Mouse (Mus musculus): ENCODE results near the gene 2810408A11Rik. TPM values are rescaled to one million over a fixed set of nuclear protein-coding genes. Genes with fewer than 3 reads are reported as not detected.
"Not testable (repeated sequence)": the region's sequence is repeated elsewhere in the genome, so short reads cannot be mapped to it uniquely, and the experiment has no call there.

2810408A11Rik gene
- total RNA-seq, 2 experiments from 2014 or later: 0.73 to 0.89 TPM

DNA sequence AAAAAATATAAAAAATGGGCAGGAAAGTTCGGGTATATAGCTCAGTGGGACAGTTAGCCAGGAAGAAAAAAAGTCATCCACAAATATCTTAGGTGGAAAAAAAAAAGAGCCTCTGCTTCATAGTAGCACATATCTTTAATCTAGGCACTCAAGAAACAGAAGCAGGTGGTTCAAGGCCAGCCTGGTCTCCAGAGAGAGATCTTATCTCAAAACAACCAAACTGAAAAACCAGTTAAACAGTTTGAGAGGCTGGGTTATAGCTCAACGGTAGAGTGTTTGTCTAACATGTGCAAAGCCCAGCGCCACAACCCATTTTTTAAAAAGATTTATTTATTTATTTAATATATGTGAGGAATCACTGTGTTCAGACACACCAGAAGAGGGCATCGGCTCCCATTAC lies 32.3 kb upstream of the 2810408A11Rik start:
- intact Hi-C loops (cut with DNase I): loop anchor here (10.0 kb wide), 1 partner anchor 282 kb away; the partner anchor contains the start of gene Slc16a11
- no peak for DNase-seq

DNA sequence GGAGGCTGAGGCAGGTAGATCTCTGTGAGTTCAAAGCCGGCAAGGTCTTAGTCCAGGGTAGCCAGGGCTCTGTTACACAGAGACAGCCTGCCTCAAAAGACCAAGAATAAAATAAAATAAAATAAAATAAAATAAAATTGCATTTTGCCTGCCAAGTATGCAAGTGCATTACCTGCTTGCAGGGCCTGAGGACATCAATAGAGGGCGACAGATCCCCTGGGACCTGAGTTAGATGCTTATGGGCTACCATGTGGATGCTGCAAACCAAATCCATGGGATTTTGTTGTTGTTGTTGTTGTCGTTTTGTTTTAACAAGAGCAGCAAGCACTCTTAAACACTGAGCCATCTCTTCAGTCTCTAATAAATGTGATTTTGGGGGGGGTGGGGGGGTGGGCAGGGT lies 31.5 kb upstream of the 2810408A11Rik start:
- DNase-seq: no peak
- intact Hi-C loops (cut with DNase I): loop anchor here (10.0 kb wide), 1 partner anchor 283 kb away; the partner anchor contains the start of gene Slc16a11

DNA sequence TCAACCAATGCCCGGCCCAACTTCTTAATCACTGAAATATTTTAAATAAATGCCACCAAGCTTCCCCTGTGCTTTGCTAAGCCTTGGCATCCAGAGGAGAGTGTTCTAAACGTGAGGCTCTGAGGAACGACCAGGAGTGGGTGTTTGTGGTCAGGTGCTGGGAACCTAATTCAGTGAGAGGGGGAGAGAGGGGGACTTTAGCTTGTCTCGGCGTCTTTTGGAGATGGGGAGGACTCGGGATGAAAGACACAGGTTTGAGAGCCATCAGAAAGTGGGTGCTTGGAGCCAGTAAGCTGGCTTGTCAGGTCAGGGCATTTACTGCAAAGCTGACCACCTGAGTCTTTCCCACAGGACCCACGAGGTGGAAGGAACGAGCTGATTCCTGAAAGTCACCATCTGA lies 31.0 kb upstream of the 2810408A11Rik start:
- intact Hi-C loops (cut with DNase I): loop anchor here (10.0 kb wide), 1 partner anchor 283 kb away; the partner anchor contains the start of gene Slc16a11
- no peak for DNase-seq

DNA sequence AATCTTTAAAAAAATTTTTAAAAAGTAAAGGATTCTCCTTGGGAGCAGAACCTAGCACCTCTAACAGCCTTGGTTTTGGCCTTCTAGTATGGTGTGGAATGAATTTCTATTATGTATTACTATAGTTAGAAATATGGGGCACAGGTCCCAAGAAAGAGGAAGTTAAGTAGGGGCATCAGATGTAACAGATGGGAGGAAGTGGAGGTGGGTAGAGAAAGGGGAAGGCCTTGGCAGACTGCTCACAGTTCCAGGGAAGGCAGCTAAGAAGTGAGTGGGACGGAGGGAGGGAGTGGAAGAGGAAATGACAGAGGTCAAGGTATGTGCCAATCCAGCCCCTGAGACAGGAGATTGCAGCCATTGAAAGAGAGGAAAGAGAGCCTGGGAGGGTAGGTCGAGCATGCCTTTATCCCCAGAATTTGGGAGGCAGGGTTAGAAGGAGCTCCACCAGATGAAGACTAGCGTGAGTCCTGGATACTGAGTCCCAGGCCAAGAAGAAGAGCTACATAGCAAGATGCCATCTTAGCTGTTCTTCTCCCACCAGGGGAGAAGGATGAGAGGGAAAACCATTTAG lies 30.3 kb upstream of the 2810408A11Rik start:
- intact Hi-C loops (cut with DNase I): loop anchor here (10.0 kb wide), 1 partner anchor 284 kb away; the partner anchor contains the start of gene Slc16a11
- DNase-seq: no peak

DNA sequence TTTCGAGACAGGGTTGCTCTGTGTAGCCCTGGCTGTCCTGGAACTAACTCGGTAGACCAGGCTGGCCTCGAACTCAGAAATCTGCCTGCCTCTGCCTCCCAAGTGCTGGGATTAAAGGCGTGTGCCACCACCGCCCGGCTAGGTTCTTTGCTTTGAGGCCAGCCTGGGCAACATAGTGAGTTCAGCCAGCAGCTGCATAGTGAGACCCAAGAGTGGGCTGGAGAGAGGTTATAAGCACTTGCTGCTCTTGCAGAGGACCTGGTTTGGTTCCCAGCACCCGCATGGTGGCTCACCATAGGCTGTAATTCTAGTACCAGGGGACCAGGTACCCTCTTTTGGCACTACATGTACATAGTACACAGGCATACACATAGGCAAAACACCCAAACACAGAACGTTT lies 29.4 kb upstream of the 2810408A11Rik start:
- intact Hi-C loops (cut with DNase I): loop anchor here (10.0 kb wide), 1 partner anchor 285 kb away; the partner anchor contains the start of gene Slc16a11
- DNase-seq: not testable (repeated sequence)

DNA sequence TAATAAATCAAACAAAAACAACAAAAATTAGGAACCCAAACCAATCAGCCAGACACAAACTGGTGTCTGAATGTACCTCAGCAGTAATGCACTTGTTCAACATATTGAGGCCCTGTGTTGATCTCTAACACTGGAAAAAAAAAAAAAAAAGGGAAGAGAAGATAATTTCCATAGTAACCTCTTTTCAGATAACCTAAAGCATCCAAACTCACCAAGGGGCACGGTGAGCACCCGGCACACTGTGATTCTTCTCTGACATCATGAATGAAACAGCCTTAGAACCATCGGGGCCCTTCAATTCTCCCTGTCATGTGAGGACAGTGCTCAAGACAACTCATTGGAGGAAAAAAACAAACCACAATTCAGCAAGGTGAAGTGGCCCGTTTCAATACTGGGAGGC lies 28.9 kb upstream of the 2810408A11Rik start:
- intact Hi-C loops (cut with DNase I): loop anchor here (10.0 kb wide), 1 partner anchor 285 kb away; the partner anchor contains the start of gene Slc16a11
- DNase-seq: no peak

DNA sequence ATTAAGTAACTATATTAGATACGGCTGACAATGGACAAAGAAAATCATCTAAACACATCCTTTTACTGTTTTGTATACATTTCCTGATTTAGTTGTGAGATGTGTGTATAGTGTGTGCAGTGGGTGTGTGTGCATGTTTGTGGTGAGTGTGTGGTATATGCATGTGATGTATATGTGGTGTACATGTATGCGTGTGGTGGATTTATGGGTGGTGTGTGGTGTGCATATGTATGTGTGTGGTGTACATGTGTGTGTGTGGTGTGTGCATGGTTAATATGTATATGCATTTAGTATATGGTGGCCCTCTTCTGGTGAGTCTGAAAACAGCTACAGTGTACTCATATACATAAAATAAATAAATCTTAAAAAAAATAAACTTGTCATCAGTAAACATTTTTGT lies 26.7 kb upstream of the 2810408A11Rik start:
- DNase-seq: no peak
- intact Hi-C loops (cut with DNase I): no loop called here

DNA sequence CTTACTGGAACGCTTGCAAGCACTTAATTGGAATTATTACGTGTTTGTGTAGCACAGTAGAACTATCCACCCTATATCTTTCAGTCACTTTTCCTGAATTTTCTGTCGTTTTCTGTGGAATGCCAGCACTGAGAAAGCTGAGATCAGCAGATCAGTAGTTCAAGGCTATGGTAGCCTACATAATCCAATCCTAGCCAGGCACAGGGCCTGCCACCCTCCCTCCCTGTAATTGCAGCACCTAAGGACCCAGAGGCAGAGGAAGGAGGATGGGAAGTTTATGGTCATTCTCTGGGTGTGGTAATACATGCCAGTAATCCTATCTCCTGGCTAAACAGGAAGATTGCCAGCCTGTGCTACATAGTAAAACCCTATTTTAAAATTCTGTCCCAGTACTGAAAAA lies 22.0 kb upstream of the 2810408A11Rik start:
- DNase-seq: no peak
- intact Hi-C loops (cut with DNase I): no loop called here

DNA sequence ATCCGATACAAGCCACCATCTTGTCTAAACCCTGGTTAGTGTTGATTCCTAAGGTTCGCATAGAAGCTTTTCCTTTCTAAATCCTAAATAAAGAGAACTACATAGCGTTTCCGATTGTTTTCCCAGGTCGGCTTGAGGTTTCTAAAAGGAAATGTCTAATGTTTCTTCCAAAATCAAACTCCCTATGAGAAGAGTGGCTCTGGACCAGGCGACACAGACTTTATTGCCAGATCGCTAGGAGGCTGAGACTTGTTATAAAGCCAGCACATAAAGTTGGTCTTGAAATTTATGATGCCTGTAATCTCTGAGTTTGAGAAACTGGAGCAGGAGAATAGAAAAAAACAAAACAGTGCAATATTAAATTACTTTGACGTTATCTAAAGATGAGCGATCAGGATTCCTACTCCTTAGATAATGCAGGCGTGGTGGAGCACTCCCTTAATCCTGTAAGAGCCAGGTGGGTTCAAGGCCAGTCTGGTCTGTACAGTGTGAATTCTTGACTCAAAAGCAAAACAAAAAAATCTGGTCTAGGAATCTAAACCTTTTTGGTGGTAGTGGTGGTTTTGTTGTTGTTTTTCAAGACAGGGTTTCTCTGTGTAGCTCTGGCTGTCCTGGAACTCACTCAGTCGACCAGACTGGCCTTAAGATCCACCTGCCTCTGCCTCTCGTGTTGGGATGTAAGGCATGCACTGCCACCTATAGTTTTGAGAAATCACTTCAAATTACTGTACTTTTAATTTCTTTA lies 21.4 kb upstream of the 2810408A11Rik start:
- DNase-seq: no peak
- intact Hi-C loops (cut with DNase I): no loop called here

DNA sequence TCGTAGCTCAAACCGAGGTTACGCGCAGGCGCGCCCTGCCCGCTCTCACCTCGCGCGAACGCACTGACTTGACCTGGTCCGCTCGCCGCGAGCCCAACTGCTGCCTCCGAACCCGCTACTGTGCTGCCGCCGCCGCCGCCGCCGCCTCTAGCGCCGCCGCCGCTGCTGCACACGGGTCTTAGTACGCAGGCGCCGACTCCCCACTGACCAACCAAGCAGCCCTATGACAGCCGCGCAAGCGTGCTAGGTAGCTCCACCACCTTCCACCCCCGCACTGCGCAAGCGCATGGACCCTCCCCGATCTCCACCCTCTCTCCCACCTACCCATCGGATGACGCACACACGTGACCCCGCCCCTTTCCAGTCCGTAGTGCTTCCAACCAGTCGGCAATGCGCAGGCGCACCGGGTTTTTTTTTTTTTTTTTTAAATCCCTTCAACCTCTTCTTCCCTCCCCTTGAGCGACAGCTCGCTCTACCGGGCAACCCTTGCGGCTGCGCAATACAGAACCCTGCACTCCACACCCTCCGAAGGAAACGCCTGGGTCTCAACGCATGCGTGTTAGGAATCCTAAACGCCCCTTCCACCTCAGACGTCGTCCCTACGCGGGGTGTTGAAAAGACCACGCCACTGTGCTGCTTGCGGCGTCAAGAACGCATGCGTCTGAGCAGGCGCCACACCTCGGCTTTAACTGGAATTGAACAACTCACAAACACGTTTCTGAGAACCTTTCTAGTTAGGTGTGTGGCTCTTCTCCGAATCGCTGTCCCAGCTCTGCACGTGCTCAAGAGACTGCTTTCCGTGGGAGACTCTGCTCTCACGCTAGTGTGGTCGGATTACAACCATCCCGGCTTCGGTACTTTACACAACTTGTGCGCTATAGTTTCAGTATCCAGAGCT lies 20.6 kb upstream of the 2810408A11Rik start, which contains the start of gene Eif5a:
Gene Eif5a, minus strand, starts transcription at position 845 of the 898 bp plus-strand sequence.
- DNase-seq: peak; percentile 100
- intact Hi-C loops (cut with DNase I): loop anchor here (1.0 to 2.0 kb wide), 3 partner anchors 41 to 163 kb away; partner anchors contain the start of genes Ctdnep1, Kctd11 and Polr2a

DNA sequence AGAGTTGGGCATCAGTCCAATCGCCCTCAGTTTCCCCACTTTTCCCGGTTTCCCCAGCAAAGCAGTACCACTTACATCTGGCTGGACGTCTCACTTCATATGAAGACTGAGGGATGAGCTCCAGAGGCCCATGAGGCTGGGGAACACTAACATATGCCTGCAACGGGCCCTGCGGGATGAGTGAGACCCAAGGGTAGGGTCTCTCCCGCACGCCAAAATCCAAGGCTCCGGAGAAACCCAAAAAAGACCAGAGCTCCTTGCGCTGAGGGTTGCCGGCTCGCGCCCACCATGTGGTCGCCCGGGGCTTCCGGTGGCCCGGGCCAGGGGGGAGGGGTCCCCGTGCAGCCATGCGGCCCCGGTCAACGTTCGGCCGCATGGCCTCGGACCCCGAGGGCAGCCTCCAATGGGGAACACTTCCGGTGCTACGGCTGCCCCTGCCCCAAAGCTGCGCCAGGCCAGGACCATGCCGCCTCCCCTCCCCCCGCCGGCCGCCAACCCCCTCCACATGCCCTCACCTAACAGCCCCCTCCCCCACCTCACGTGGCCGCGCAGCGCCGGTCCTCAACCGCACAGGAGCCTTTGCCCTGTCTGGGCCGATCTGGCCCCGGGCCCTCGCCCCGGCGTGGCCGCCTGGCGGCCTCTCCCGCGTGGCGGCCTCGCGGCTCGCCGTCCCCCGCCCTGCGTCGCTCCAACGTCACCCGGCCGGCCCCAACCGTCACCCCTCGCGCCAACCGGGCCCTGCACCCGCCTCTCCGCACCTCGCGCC lies 19.7 kb upstream of the 2810408A11Rik start:
- DNase-seq: peak in 1 of 2 experiments; percentile 32
- intact Hi-C loops (cut with DNase I): loop anchor here (1.0 to 2.0 kb wide), 3 partner anchors 40 to 162 kb away; partner anchors contain the start of genes Ctdnep1, Kctd11 and Polr2a

DNA sequence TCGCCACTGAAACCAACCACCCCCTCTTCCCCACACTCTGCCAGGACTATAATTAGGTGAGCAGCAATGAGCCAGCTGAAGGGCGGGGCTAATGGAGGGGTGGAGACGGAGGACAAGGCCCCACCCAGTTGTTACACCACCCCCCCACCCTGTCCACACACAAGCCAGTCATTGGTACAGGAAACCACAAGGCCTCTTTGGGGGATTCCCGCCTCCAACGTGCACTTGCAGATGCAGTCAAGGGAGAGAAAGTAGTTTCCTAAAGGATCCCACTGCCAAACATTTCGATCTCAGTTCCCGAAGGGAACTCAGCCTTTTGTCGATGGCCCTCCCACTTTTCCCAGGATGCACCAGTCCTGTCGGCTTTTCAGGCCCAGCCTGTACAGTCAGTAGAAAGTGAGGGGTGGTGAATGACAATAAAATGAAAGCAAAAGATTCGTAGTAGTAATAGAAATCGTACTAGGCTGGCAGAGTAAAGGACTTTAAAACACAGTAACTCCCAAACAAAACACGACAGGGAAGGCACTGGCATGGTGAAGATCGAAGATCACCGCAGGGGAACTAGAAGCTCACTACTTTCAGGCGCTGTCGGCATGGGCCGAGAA lies 19.0 kb upstream of the 2810408A11Rik start:
- intact Hi-C loops (cut with DNase I): loop anchor here (2.0 kb wide), 3 partner anchors 17 to 61 kb away; partner anchors contain the start of genes Ctdnep1 and Kctd11
- DNase-seq: peak; percentile 76 to 83

DNA sequence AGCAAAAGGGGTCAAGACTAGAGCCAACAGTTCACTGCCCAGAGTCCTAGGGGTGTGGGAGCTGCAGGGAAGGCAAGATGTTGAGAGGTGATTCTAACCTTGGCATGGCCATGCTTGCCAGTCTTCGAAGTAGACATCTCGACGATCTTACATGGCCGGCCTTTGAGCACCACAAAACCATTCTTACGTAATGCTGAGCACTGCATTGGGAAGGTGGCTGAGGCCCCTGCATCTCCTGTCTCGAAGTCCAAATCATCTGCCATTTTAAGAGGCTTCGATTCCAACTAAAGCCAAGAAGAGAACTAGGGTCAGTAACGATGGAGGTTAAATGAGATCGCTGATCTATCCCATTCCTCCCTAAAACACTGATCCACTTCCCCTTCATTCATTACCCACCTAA lies 18.3 kb upstream of the 2810408A11Rik start:
- intact Hi-C loops (cut with DNase I): loop anchor here (2.0 kb wide), 1 partner anchor 16 kb away; no protein-coding TSS in a partner anchor
- no peak for DNase-seq

DNA sequence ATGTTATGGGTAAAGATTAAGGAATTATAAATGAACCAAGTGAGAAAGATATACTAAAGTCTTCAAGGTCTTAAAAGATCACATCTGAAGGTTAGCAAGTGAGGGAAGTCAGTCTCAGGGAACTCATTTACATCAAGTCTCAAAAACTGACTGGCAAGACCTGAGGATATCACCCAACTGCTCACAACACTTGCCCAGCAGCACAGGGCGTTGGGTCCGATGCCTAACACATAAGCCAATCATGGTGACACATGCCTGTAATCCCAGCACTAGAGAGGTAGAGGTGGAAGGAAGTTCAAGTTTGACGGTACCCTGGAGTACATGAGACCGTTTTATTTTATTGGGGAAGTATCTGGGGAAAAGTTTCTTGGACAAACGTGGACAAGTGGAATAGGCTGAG lies 17.3 kb upstream of the 2810408A11Rik start:
- intact Hi-C loops (cut with DNase I): loop anchor here (2.0 kb wide), 1 partner anchor 15 kb away; no protein-coding TSS in a partner anchor
- DNase-seq: no peak

DNA sequence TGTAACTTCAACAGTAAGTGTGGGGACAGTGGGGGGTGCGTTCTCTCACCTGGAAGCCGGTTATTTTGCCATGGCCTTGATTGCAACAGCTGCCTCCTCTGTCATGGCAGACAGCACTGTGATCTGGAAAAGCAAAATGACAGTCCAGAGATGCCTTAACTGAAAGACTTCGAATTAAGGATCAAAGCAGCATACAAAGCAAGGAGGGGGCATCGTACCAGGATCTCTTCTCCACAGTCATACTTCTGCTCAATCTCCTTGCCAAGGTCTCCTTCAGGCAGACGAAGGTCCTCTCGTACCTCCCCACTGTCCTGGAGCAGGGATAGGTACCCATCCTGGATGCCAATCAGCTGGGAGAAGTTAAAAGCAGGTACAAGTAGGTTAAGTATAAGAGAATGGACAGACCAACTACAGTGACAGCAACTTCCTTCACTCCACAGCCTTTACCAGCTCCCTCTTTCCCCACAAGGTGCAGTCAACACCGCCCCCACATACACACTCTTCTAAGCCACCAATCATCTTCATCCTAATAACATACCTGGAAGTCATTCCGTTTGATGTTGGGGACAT lies 16.7 kb upstream of the 2810408A11Rik start:
- no peak for DNase-seq
- intact Hi-C loops (cut with DNase I): no loop called here

DNA sequence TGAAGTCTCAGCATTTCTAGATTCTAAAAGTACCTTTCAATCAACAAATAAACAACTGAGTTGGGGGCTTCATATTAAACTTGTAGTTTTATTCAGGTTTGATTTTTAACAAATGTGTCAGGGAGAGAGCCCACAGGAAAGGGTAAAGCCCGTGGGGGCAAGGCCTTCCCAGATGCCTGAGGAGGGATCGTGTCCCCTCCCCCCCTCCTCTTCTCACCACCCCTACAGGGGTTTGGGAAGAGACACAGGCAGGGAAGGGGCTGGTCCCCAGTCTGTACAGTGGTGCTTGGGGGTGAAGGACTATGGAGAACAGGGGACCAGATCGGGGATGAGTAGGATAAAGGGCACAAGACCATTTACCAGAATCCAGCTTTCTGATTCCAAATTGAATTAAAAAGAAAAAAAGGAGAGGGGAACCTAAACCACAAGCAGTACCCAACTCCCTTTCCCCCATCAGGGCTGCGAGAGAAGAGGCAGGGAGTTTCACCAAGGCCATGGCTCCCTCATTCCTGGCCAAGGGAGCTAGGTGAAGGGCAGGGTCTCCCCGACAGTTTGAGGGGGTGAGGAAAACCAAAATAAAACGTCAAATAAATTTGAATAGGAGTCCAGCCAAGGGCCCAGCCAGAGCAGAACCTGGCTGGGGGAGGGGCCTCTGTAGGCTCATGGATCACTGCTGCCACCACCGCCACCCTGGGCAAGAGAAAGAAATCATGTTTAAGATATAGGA lies 16.0 kb upstream of the 2810408A11Rik start:
- DNase-seq; intact Hi-C loops (cut with DNase I): not testable (repeated sequence)

DNA sequence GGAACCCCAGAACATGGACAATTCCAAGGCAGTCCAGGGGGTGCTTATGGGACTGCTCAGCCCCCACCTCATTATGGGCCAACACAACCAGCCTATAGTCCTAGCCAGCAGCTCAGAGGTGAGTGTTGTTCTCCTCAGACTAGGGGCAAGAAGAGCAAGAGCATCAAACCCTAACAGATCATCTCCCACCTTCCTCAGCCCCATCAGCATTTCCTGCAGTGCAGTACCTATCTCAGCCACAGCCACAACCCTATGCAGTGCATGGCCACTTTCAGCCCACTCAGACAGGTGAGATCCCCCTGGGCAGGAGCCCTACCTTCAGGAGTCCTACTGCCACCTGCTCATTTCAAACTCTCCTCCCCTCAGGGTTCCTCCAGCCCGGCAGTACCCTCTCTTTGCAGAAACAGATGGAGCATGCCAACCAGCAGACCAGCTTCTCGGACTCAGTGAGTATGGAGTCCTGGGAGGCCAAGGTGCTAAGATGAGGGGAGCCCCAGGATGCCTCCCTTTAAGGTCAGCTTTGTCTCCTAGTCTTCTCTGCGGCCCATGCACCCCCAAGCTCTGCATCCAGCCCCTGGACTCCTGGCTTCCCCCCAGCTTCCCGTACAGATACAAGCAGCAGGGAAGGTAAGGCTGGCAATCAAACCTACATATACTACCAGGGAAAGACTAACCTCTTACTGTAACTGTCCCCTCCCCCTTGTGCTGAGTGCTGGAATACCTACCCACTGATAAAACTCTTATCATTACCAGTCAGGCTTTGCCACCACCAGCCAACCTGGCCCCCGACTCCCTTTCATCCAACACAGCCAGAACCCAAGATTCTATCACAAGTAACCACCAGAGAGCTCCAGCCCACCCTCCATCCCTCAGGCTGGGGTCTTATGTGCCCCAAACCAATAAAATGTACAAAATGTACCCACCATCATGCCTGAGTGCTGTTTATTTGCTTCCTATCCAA lies 15.2 kb upstream of the 2810408A11Rik start:
- intact Hi-C loops (cut with DNase I): no loop called here
- no peak for DNase-seq
